Mouse (Mus musculus) cerebellum, postnatal 14 days (tissue): ENCODE measurements at regions not wholly inside any gene's neighbourhood (a gene's known extent, or its start where the extent isn't known, plus 50 kb on each side); places are given as distances from the start of the nearest gene placed in this dataset.

ENCODE experiments used
- DNase-seq, 2 experiments: peaks; one replicate each; pipeline ENCODE4 v3.0.0; 2021; ENCODE audit warnings: mixed read lengths in 2 of 2

GRCm38 (mm10) chr1:92776353-92776752 is 55.1 kb upstream of the Gpc1 start:
- no peak for DNase-seq

- DNase-seq: no peak
Observed at GRCm38 (mm10) chr1:92775908-92776307, 55.5 kb upstream of the Gpc1 start.

- DNase-seq: no peak
Observed at GRCm38 (mm10) chr1:92774743-92775692, 56.4 kb upstream of the Gpc1 start.

GRCm38 (mm10) chr1:92774006-92774405 is 57.4 kb upstream of the Gpc1 start:
- DNase-seq: no peak

GRCm38 (mm10) chr1:92772784-92773113 is 58.7 kb upstream of the Gpc1 start:
- DNase-seq: no peak

- DNase-seq: no peak
Observed at GRCm38 (mm10) chr1:92772101-92772783, 59.2 kb upstream of the Gpc1 start.

- DNase-seq: peak in 1 of 2 experiments; percentile 49
Observed at GRCm38 (mm10) chr1:92769696-92770095, 61.7 kb upstream of the Gpc1 start.

- DNase-seq: no peak
Observed at GRCm38 (mm10) chr1:92769156-92769555, 62.3 kb upstream of the Gpc1 start.

- no peak for DNase-seq
Observed at GRCm38 (mm10) chr1:92766496-92766895, 64.9 kb upstream of the Gpc1 start.

GRCm38 (mm10) chr1:92754793-92755488 is 76.5 kb upstream of the Gpc1 start:
- peak; percentile 72 to 77 for DNase-seq

- DNase-seq: peak in 1 of 2 experiments; percentile 32
Observed at GRCm38 (mm10) chr1:92751700-92752136, 79.7 kb upstream of the Gpc1 start.

- no peak for DNase-seq
Observed at GRCm38 (mm10) chr1:92749475-92749874, 82.0 kb upstream of the Gpc1 start.

- no peak for DNase-seq
Observed at GRCm38 (mm10) chr1:92745284-92745683, 86.2 kb upstream of the Gpc1 start.

- DNase-seq: peak; percentile 77 to 80
Observed at GRCm38 (mm10) chr1:92744528-92745241, 86.8 kb upstream of the Gpc1 start.

- DNase-seq: peak; percentile 57 to 62
Observed at GRCm38 (mm10) chr1:92742881-92743621, 88.4 kb upstream of the Gpc1 start.

- DNase-seq: no peak
Observed at GRCm38 (mm10) chr1:92742300-92742699, 89.1 kb upstream of the Gpc1 start.

GRCm38 (mm10) chr1:92741047-92741446 is 90.4 kb upstream of the Gpc1 start:
- DNase-seq: no peak

- DNase-seq: no peak
Observed at GRCm38 (mm10) chr1:92737600-92738197, 89.1 kb upstream of the Otos start.

- DNase-seq: no peak
Observed at GRCm38 (mm10) chr1:92736411-92736810, 87.8 kb upstream of the Otos start.

GRCm38 (mm10) chr1:92733732-92734131 is 85.1 kb upstream of the Otos start:
- DNase-seq: peak in 1 of 2 experiments; percentile 46
